Mouse (Mus musculus) ES-E14 (cell line): Measurements from ENCODE around the gene Fndc3b. TPM values are rescaled to one million over a fixed set of nuclear protein-coding genes. Genes with fewer than 3 reads are reported as not detected.

Source experiments
- DNase-seq: peaks from one replicate; pipeline ENCODE4 v3.0.0-alpha.2; 2013; ENCODE audit warnings: low read depth, low spot score
- H3K27ac ChIP-seq: 2 replicates; pipeline ENCODE4 v1.5.1; 2012; ENCODE audit warnings: low read depth, mild to moderate bottlenecking, low read length, moderate library complexity, mixed read lengths; ENCODE audit not compliant: poor library complexity, insufficient read depth, severe bottlenecking
- H3K36me3 ChIP-seq: 2 replicates; pipeline ENCODE4 v1.6.1; 2012; ENCODE audit warnings: mild to moderate bottlenecking, low read length, moderate library complexity, mixed read lengths; ENCODE audit not compliant: control insufficient read depth, poor library complexity, insufficient read depth, severe bottlenecking
- H3K4me1 ChIP-seq, 2 experiments: fragments of 150-350 bp in 1 of 2; sonication (generic) in 1 of 2; 2 replicates each; pipeline ENCODE4 v1.6.1; 2012; ENCODE audit warnings: low read length in 2 of 2, mild to moderate bottlenecking in 1 of 2, mixed read lengths in 1 of 2; ENCODE audit not compliant: control insufficient read depth in 2 of 2, insufficient read depth in 2 of 2, poor library complexity in 1 of 2
- H3K4me3 ChIP-seq, 2 experiments: fragments of 150-350 bp in 1 of 2; sonication (generic) in 1 of 2; 2 replicates each; pipeline ENCODE4 v1.5.1; 2012; ENCODE audit warnings: low read length in 2 of 2, low read depth in 1 of 2, mild to moderate bottlenecking in 1 of 2, mixed read lengths in 1 of 2; ENCODE audit not compliant: insufficient read depth in 1 of 2, poor library complexity in 1 of 2, severe bottlenecking in 1 of 2
- H3K9ac ChIP-seq: 2 replicates; pipeline ENCODE4 v1.6.1; 2012; ENCODE audit warnings: low read depth, mild to moderate bottlenecking, low read length, mixed read lengths; ENCODE audit not compliant: poor library complexity, insufficient read depth, severe bottlenecking
- H3K9me3 ChIP-seq: fragments of 150-350 bp; sonication (generic); 2 replicates; pipeline ENCODE4 v1.6.1; 2012; ENCODE audit warnings: low read depth, mild to moderate bottlenecking, low read length; ENCODE audit not compliant: control insufficient read depth, insufficient read depth
- CHD2 ChIP-seq: IDR thresholded peaks from 2 replicates; pipeline ENCODE4 v1.6.1; 2014; ENCODE audit warnings: mild to moderate bottlenecking, low read depth, low read length, inconsistent platforms
- HCFC1 ChIP-seq: IDR thresholded peaks from 2 replicates; pipeline ENCODE4 v1.6.1; 2012; ENCODE audit warnings: low read length, inconsistent platforms, borderline replicate concordance; ENCODE audit not compliant: insufficient read depth
- MAFK ChIP-seq: IDR thresholded peaks from 2 replicates; pipeline ENCODE4 v1.6.1; 2014; ENCODE audit warnings: mild to moderate bottlenecking, low read depth, low read length, inconsistent platforms; ENCODE audit not compliant: insufficient read depth
- ZC3H11A ChIP-seq: IDR thresholded peaks from 2 replicates; pipeline ENCODE4 v1.6.1; 2012; ENCODE audit warnings: low read depth, mild to moderate bottlenecking, inconsistent platforms, low read length, borderline replicate concordance
- ZNF384 ChIP-seq: IDR thresholded peaks from 2 replicates; pipeline ENCODE4 v1.6.1; 2012; ENCODE audit warnings: low read depth, low read length, inconsistent platforms
- in situ Hi-C, 2 experiments: fragments of 600-800 bp; cut with MboI; formaldehyde crosslinking; loops; one replicate each; pipeline ENCODE4 v1.15.1; 2025; ENCODE audit warnings: low sequenced_read_pairs in 2 of 2, inconsistent platforms in 1 of 2; ENCODE audit not compliant: unreplicated experiment in 2 of 2
- total RNA-seq: library from RNA; depleted of rRNA; stranded (reverse); fragments of 300-350 nt; gene quantifications from 2 replicates; pipeline ENCODE4 v1.2.3, GENCODE M21; 2012; rRNA removed

Fndc3b gene
- total RNA-seq: 9.7 and 16.6 TPM in 2 replicates

DNA sequence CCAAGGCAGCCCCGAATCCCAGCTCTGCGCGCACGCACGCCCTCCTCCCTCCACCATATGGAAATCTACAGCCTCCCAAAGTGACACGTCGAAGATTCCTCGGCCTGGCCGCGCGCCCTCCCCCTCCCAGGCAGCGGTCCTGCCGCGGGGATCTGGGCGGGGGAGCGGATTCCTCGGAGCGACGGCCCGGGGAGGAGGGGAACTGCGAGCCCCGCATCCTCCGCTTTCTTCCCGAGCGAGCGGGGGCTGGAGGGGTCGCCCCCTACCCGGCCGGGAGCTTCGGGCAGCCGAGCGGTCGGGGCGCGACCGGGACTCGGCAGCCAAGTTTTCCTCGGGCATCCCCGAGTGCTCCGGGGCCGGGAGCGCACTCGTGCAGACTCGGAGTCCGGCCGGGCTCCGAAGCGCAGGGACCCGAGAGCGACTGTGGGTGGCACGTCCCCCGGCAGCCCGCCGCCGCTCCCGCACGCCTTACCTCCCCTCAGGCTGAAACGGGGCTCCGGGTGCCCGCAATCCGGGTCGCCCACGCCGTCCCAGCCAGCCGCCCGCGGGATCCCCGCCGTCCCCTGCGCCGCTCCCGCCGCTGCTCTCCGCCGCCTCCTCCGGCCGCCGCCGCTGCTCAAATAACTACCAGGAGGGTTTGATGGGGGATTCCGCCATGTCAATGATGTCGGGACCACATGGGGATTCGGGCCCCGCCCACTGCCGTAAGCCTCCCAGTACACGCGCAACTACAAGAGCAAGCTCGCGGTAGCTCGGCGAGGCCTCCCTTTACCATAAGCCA lies at the start of gene Fndc3b:
TSS of gene Fndc3b (minus strand) at position 660 of the 781 bp plus-strand sequence.
- 0 out of 2 replicates have a peak, but pooled peaks have one; percentile 38 for TF ChIP-seq CHD2
- TF ChIP-seq ZC3H11A: no peak
- 0 out of 2 replicates have a peak, but pooled peaks have one; percentile 4 for TF ChIP-seq HCFC1
- no peak for TF ChIP-seq MAFK
- TF ChIP-seq ZNF384: no peak
- Histone ChIP-seq H3K36me3 (no peaks in the 10 kb centered on the region), H3K4me1 (peaks cover 2 to 3% of the 10 kb centered on the region in 2 experiments; a peak in 2 of 4 replicates), H3K27ac (peak within 1 kb of the TSS; percentile 41; the same call in 1 of the 2 replicates), H3K4me3 (peak within 1 kb of the TSS; percentile 86 to 95), H3K9ac (peak within 1 kb of the TSS; percentile 78), H3K9me3 (no peaks in the 10 kb centered on the region)
- DNase-seq: peak; percentile 88
- in situ Hi-C loops: no loop called here

DNA sequence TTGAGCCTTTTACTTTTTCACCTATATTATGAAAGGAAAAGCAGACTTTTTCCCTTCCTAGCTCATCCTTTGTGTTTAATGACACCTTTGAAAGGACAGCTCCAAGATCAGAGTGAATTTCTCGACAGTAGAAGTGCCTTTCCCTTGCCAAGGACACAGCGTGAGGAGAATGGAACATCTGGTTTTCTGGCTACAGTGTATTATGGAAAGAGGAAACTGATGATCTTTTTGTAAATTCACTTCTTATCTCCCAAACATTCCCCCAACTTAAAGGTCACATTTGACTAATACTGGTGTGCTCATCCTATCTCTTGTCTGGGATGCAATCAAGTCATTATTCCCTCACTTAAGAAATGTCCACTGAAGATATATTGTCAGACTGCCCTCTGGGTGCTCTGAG lies 49.2 kb upstream of the Fndc3b start:
- no peak overlapping the region for H3K27ac ChIP-seq
- DNase-seq: no peak
- no peaks in the 10 kb centered on the region for H3K4me1 ChIP-seq
- in situ Hi-C loops: no loop called here
- H3K4me3 ChIP-seq: no peak overlapping the region
- no peak overlapping the region for H3K9ac ChIP-seq
- TF ChIP-seq CHD2 (no peak), HCFC1 (no peak), MAFK (no peak), ZC3H11A (no peak), ZNF384 (no peak)
- H3K36me3 ChIP-seq: no peaks in the 10 kb centered on the region
- no peaks in the 10 kb centered on the region for H3K9me3 ChIP-seq

DNA sequence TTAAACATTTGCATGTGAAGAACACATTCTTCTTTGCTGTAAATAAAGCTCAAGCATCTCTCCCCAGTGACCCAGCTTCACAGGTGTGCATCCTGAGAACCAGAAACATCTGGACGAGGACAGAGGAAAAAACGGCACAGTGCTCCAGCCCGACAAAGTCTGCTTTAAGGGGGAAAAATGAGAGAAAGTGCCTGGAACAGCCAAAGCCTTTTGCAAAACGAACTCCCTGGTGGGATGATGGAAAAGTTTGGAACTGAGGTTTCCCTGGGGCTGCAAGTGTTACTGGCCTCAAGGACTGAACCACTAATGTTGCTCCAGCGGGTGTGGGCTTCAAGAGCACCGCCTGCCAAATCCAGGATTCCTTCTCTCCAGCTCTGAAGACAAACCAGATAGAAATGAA lies 47.9 kb upstream of the Fndc3b start:
- Histone ChIP-seq H3K9me3 (no peaks in the 10 kb centered on the region), H3K36me3 (no peaks in the 10 kb centered on the region), H3K9ac (no peak overlapping the region), H3K4me3 (no peak overlapping the region), H3K4me1 (no peaks in the 10 kb centered on the region), H3K27ac (no peak overlapping the region)
- no peak for DNase-seq
- TF ChIP-seq ZC3H11A (no peak), HCFC1 (no peak), ZNF384 (no peak), CHD2 (no peak), MAFK (no peak)
- in situ Hi-C loops: no loop called here

DNA sequence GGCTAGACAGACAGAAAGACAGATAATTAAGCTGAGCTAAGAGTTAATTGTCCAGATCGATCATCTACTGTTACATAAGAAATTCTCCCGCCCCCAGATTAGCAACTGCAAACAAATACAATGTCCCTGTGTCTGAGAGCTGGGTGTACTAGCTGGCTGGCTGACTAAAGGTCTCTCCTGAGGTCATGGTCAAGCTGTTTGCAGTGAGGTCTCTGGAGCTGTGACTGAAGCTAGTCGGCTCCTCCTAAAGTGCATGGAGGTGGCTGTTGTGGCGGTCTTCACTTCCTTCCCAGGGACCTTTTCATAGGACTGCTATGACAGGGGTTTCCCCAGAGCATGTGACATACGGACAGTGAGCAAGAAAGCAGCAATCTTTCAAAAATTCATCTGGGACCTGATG lies 40.5 kb upstream of the Fndc3b start:
- Histone ChIP-seq H3K9ac (no peak overlapping the region), H3K36me3 (no peaks in the 10 kb centered on the region), H3K4me1 (no peaks in the 10 kb centered on the region), H3K27ac (no peak overlapping the region), H3K9me3 (no peaks in the 10 kb centered on the region), H3K4me3 (no peak overlapping the region)
- TF ChIP-seq HCFC1 (no peak), ZNF384 (no peak), CHD2 (no peak), MAFK (no peak), ZC3H11A (no peak)
- in situ Hi-C loops: no loop called here
- no peak for DNase-seq
